Mouse (Mus musculus) gastrocnemius, adult 18-20 months (tissue): ENCODE data around the gene Ubap2l. TPM values are rescaled to one million over a fixed set of nuclear protein-coding genes. Genes with fewer than 3 reads are reported as not detected.

Source experiments
- DNase-seq: peaks from one replicate; pipeline ENCODE4 v3.0.0; 2021; ENCODE audit warnings: low spot score
- microRNA-seq: library from miRNA; unstranded; fragments of <30 nt; microRNA quantifications from one replicate; pipeline ENCODE4 v1.2.0, GENCODE M21; 2021
- total RNA-seq, 2 experiments: library from RNA; stranded (reverse); gene quantifications; 2 replicates each; pipeline ENCODE4 v1.2.3; 2021

Ubap2l gene
- total RNA-seq, 2 experiments from 2014 or later = 93.9 to 95.4 TPM

- no peak for DNase-seq
Observed at GRCm38 (mm10) chr3:89968509-89968908, 83.9 kb downstream of the Ubap2l start.

- no peak for DNase-seq
Observed at GRCm38 (mm10) chr3:89966946-89967345, 85.5 kb downstream of the Ubap2l start.

- DNase-seq = no peak
Observed at GRCm38 (mm10) chr3:89965972-89966371, 86.5 kb downstream of the Ubap2l start.

GRCm38 (mm10) chr3:89965557-89965956 lies 86.9 kb downstream of the Ubap2l start:
- DNase-seq = no peak

- peak; percentile 67 for DNase-seq
Observed at GRCm38 (mm10) chr3:89963926-89964739, 88.3 kb downstream of the Ubap2l start.

GRCm38 (mm10) chr3:89963221-89963763 lies 89.1 kb downstream of the Ubap2l start, which contains the start of gene Atp8b2:
Atp8b2 (minus strand) TSS chr3:89963508.
- peak; percentile 38 for DNase-seq

GRCm38 (mm10) chr3:89962751-89963220 lies 89.6 kb downstream of the Ubap2l start:
- DNase-seq = no peak

GRCm38 (mm10) chr3:89962059-89962750 lies 90.2 kb downstream of the Ubap2l start:
- peak; percentile 44 for DNase-seq

GRCm38 (mm10) chr3:89961436-89961835 lies 91.0 kb downstream of the Ubap2l start:
- DNase-seq = no peak

GRCm38 (mm10) chr3:89960469-89960868 lies 92.0 kb downstream of the Ubap2l start:
- DNase-seq = peak; percentile 87

GRCm38 (mm10) chr3:89959435-89959834 lies 93.0 kb downstream of the Ubap2l start:
- no peak for DNase-seq

GRCm38 (mm10) chr3:89957880-89958279 lies 94.5 kb downstream of the Ubap2l start:
- no peak for DNase-seq

- no peak for DNase-seq
Observed at GRCm38 (mm10) chr3:89956177-89956971, 96.1 kb downstream of the Ubap2l start.

GRCm38 (mm10) chr3:89953420-89953819 lies 99.0 kb downstream of the Ubap2l start:
- peak; percentile 78 for DNase-seq

Small RNAs within 50 kb of the gene (microRNA-seq; reads per million reads assigned to microRNA genes)
- gene Mir190b (26.6 reads per million, percentile 40 among the genes with 10 or more reads in this experiment), gene Mir7669 (3.1 reads per million)

Other genes starting within 250 kb of the Ubap2l start
- gene She, start 221.3 kb downstream of the Ubap2l start, total RNA-seq = 1 to 10 TPM; 2.8 to 4.8 TPM
- gene Il6ra, start 139.4 kb downstream of the Ubap2l start, total RNA-seq = 1 to 10 TPM; 3.1 to 7.2 TPM
- 1 to 10 TPM; 5.2 to 5.5 TPM for gene Atp8b2, start 89.1 kb downstream of the Ubap2l start, total RNA-seq
- gene Hax1, start 53.8 kb downstream of the Ubap2l start, total RNA-seq = 10 to 100 TPM; 47.8 to 58.0 TPM
- 10 to 100 TPM; 91.6 to 99.3 TPM for gene 4933434E20Rik, start 992 bp downstream of the Ubap2l start, total RNA-seq
- 100 to 1,000 TPM; 579 to 626 TPM for gene Tpm3, start 20.0 kb upstream of the Ubap2l start, total RNA-seq
- gene Nup210l, start 51.5 kb upstream of the Ubap2l start, total RNA-seq = under 1 TPM in 1 of 2 experiments, not detected in 1; 0.05 TPM
- 1,000 to 10,000 TPM; 1,075 to 1,237 TPM for gene Rps27, start 161.0 kb upstream of the Ubap2l start, total RNA-seq
- 1 to 10 TPM; 6.1 to 9.6 TPM for gene Rab13, start 161.1 kb upstream of the Ubap2l start, total RNA-seq
- 10 to 100 TPM; 73.7 to 75.0 TPM for gene Jtb, start 179.0 kb upstream of the Ubap2l start, total RNA-seq
- gene Creb3l4, start 190.9 kb upstream of the Ubap2l start, total RNA-seq = not detected
- 10 to 100 TPM; 38.9 to 40.7 TPM for gene Slc39a1, start 195.5 kb upstream of the Ubap2l start, total RNA-seq
- gene Crtc2, start 201.5 kb upstream of the Ubap2l start, total RNA-seq = 10 to 100 TPM; 13.7 to 16.2 TPM
- gene Dennd4b, start 212.6 kb upstream of the Ubap2l start, total RNA-seq = 10 to 100 TPM; 81.1 to 81.6 TPM
- gene Gatad2b, start 240.6 kb upstream of the Ubap2l start, total RNA-seq = 10 to 100 TPM; 58.3 to 59.4 TPM